Mouse (Mus musculus) adrenal gland, postnatal 10 days (tissue): Measurements from ENCODE around the gene Nlk. TPM values are rescaled to one million over a fixed set of nuclear protein-coding genes. Genes with fewer than 3 reads are reported as not detected.

Source experiments
- DNase-seq: peaks from one replicate; pipeline ENCODE4 v3.0.0; 2021; ENCODE audit warnings: mixed read lengths
- long read RNA-seq, 2 experiments: library from polyadenylated mRNA; stranded (forward); transcript quantifications; one replicate each; pipeline ENCODE4 v2.0.0; 2021
- total RNA-seq, 2 experiments: library from RNA; stranded (reverse); gene quantifications; 2 replicates each; pipeline ENCODE4 v1.2.3; 2021

The Nlk gene
- total RNA-seq, result 10 to 100 TPM; 29.1 to 33.5 TPM
- long read RNA-seq, experiment 1, full-length matches to known transcripts, result 12 of 25 reads
- long read RNA-seq, experiment 1, partial matches to known transcripts, result 5 of 25 reads
- long read RNA-seq, experiment 1, other reads (novel, unspliced or antisense), result 8 of 25 reads
- long read RNA-seq, experiment 2, full-length matches to known transcripts, result 3 of 9 reads
- long read RNA-seq, experiment 2, partial matches to known transcripts, result 0 of 9 reads
- long read RNA-seq, experiment 2, other reads (novel, unspliced or antisense), result 6 of 9 reads

- peak; percentile 99 for DNase-seq
These were observed at the start of gene Nlk for GRCm38 (mm10) chr11:78696777-78697752. Gene Nlk (minus strand): TSS chr11:78697373.

DNA sequence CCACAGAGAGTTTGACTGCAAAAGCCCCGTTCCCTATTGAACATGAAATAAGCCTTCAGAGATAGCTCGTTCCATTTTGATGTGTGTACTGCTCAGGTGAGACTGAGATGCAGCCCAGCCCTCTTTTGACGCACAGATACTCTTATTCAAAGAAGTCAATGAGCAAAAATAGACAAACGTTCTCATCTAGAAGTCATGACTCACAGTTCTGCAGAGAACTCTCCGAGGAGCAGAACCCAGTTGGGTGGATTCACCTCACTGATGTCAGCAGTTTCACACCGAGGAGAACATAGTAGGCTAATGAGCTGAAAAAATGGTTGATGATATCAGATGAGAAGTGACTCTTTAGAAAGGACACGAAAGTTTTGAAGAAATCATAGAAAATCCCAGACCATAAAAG lies 49.1 kb upstream of the Nlk start:
- no peak for DNase-seq

DNA sequence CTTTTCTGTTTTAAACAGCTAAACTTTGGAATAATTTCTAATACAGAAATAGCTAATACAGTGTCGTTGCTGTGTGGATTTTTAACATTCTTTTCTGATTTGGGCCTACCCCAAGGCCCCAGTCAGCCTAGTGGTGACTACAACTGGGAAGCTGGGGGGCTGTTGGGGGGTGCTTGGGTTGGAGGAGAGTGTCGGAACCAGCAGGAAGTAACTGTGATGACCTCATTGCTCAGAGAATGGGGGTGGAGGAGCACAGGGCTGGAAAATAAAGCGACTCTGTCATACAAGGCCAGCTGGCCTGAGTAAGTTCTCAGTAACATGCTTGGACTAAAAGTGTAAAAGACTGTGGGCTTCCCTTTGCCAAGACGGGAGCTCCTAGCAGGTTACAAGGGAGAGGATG lies 48.3 kb upstream of the Nlk start:
- DNase-seq, result peak; percentile 57

GRCm38 (mm10) chr11:78742461-78742860 lies 45.3 kb upstream of the Nlk start:
- no peak for DNase-seq

DNA sequence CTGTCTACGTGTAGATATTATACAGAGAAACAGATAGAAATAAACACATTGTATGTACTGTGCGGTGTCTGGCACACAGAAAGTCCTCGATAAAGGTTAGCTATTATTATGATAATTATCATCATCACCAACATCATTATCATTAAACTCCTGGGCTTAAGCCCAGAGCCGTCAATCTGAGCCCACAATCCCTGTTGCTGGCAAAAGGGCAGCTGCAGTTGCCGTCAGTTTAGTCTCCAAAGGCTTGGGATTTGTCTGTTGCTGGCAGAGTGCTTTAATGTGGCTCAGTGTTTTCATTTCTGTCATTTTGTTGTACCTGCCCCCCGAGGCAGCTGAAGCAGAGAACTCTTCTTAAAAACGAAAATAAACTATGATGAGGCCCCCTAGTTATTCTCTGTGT lies 44.8 kb upstream of the Nlk start:
- no peak for DNase-seq

DNA sequence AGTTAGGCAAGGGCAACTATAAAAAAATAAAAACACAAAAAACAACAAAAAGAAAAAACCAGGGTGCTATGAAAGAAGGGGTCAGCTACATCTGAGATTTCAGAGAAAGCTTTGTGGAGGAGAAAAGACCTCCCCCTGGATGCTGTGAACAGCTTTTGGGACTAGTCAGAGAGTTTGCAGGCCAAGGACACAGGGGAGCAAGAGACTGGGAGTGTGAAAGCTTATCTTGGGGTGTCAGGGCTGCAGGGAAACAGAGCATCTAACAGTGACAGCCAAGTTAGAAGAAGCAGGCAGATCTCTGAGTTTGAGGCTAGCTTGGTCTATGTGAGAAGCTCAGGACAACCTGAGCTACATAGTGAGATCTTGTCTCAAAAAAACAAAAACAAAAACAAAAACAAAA lies 42.2 kb upstream of the Nlk start:
- DNase-seq, result no peak

DNA sequence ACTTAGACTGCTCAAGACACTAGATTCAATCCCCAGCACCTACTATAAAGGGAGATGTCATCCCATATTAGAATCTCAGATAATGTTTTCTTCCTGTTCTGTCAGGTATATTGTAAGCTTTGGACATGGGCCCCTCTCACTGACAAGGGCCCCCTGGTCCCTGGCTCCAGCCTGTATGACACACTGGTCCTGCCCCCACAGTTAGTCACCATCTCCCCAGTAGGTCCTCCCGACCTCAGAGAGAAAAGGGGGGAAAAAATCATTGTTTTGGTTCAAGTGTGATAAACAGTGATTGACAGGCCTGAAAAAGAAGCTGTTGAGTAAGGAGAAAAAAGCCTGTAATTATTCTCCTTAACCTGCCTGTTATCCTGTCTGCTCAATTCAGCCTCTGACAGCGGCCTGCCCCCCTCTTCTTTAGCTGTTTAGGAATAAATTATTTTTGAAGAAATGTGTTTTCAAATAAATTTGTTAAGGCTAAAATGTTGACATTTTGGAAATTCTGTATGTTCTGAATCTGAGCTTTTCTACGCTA lies 39.8 kb upstream of the Nlk start:
- DNase-seq, result no peak

- DNase-seq, result no peak
These were observed 38.0 kb upstream of the Nlk start for GRCm38 (mm10) chr11:78735168-78735567.

- DNase-seq, result no peak
These were observed 35.4 kb upstream of the Nlk start for GRCm38 (mm10) chr11:78732619-78733018.

- DNase-seq, result no peak
These were observed 33.7 kb upstream of the Nlk start for GRCm38 (mm10) chr11:78730902-78731301.

DNA sequence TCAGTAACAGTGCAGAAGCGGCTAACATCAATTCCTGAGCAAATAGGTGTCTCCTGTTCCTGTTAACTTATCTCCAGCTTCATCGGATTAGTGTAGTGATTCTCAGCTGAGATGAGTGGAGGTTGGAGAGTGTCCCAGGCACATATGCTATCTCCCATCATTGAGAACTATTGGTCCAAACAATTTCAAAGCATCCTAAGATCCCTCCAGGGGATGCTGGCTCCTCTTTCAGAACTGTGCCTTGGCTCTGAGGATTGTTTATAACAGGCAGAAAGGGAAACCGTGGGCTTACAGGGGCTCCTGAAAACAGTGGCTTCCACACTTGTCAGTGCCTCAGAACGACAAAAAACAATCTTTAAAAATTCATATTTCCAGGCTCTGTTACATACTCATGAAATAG lies 30.9 kb upstream of the Nlk start:
- no peak for DNase-seq

DNA sequence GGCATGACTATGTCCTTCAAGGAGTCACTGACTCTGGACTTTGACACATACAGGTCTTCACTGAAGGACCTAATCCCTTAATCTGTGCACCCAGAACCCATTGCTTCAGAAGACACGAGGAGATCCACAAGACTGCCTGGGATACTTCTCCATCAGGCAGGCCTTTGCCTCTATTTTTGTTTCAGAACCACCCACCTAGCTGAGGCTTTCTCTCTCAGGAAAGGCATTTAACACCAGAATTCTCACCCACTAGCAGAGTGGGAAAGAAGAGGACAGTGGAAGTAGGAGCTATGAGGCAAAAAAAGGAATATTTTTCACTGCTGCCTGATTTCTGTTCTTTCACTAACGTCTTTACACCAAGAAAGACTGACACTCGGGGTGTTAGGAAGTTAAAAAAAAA lies 29.2 kb upstream of the Nlk start:
- DNase-seq, result no peak

GRCm38 (mm10) chr11:78724792-78725191 lies 27.6 kb upstream of the Nlk start:
- DNase-seq, result no peak

DNA sequence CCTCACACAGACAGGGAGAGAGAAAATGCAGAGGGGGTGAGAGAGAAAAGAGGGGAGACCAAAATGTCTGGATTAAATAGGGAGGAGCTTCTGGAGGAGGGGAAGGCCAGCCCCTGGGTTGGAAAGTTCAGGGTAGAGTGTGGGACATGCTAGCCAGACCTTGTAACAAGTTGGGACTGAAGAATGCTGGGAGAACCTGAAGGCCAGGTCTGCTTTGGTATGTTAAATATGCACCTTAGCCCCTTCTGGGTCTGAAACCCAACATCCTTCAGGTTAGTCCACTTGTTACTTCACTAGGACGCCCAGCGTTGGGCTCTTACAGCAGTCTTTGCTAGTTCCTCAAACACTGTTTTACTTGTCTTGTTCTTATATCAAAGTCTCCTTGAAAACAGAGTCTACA lies 24.2 kb upstream of the Nlk start:
- DNase-seq, result no peak

DNA sequence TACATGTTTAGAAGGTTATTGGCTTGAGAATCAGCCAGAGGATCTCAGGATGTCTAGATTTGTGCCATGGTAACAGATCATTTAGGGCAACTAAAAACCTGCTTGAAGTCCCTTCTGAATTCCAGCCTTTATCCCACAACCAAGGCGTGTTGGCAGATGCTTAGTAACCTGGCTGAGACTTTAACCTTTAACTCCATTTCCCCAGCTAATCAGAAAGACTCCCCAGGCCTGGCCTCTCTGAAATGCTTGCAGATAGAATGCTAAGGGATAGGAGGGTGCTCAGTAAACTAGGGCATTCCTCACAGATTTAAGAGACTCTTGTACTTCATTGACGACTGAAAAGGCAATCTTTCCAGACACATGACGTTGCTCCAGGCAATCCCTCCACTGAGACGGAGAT lies 20.5 kb upstream of the Nlk start:
- no peak for DNase-seq

GRCm38 (mm10) chr11:78708642-78709041 lies 11.5 kb upstream of the Nlk start:
- DNase-seq, result no peak

GRCm38 (mm10) chr11:78706026-78706425 lies 8.9 kb upstream of the Nlk start:
- DNase-seq, result no peak

DNA sequence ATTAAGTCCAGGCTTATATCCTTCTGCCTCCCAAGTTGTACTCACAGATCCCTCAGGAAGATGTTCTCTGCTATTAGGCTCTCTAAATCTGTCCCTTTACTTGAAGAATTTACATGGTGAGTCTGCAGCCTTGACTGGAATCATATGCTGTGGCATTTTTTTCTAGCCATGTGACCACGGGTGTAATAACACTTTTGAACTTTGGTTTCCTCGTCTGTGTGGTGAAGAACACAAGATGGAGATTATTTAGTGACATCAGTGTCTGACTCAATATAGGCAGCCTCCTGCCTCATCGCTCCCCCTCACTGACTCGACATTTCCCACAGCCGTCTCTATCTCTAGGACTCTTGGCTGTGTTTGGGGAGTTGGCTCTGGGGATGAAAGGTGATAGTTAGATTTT lies 5.9 kb upstream of the Nlk start:
- DNase-seq, result no peak

DNA sequence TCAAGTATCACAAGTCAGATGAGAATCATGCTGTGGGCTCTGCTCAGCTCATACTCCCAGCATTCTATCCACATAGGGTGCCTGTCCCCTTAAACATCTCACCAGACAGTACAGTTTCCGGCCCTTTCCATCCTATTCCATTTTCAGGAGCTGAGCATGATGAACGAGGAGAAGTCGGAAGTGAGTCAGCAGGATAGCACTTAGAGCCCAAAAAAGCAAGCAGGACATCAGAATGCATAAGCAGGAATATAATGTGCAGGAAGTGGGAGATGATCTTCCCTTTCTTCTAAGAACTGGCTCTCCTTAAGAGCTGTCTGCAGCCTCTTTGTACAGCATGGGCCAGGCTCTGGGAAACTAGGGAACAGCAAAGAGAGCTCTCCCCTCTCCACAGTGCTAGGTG lies 5.1 kb upstream of the Nlk start:
- no peak for DNase-seq

DNA sequence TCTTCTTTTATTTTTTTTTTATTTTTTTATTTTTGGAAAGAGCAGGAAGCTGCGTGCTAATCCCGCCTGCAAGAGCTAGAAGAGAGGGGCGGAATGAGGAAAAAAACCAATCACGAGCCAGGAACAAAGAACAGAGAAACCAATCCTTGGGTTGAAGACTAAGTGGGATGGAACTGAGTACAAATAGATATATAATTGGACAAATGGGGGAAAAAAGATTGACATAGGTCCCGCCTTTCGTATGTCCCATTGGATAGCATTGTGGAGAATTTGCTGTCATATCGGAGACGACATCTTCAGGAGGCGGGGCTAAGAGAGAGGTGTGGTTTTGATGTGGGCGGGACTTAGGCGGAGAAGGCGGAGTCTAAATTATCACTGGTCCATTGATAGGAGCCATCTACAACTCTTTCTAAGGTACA lies 589 bp upstream of the Nlk start:
- DNase-seq, result peak; percentile 91

- peak; percentile 55 for DNase-seq
These were observed 2.9 kb downstream of the Nlk start for GRCm38 (mm10) chr11:78694249-78694648.

DNA sequence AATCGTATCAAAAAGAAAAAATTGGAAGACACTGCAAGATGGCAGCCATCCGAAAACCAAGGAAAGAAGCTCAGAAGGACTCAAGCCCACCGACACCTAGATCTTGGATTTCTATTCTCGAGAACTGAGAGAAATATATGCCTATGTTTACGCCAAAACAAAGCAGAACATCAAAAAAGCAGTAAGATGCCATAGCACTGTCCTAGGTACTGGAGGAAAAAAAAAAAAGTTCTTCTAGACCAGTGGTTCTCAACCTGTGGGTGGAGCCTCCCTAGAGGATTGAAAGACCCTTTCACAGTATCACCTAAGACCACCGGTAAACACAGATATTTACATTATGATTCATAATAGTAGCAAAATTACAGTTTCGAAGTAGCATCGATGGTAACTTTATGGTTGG lies 3.9 kb downstream of the Nlk start:
- DNase-seq, result no peak

- no peak for DNase-seq
These were observed 6.0 kb downstream of the Nlk start for GRCm38 (mm10) chr11:78691201-78691600.
